In genomic region chr2:38423886-38424277, GRCm38 (mm10) we compare ENCODE assay signal across 9 mouse cellular contexts.
DNase-seq lines count a peak whose midpoint lies in the region; ATAC-seq lines count a peak whose summit lies in the region.
"Had no signal": no experiment of that assay in that cellular context is flagged by ENCODE, and none has a peak within 500 bp of the region (broad histone marks: within the 10 kb centered on the region; RNA-seq: fewer than 3 reads in every experiment).

No protein-coding gene starts in this region.

- H3K4me1 ChIP-seq in embryonic facial prominence, embryonic 10.5 days: peaks cover 34% of the 10 kb centered on the region
- peaks cover 16% of the 10 kb centered on the region for H3K4me1 ChIP-seq in hindbrain, embryonic 15.5 days (replicated peaks)
- H3K4me1 ChIP-seq in neural tube, embryonic 15.5 days: peaks cover 14% of the 10 kb centered on the region

- 0 out of 2 replicates have a peak, but pooled peaks cover 9% of the 10 kb centered on the region for H3K27me3 ChIP-seq in embryonic facial prominence, embryonic 10.5 days (replicated peaks; ENCODE audit: low read depth, poor library complexity, severe bottlenecking)
- no peaks in the 10 kb centered on the region for H3K27me3 ChIP-seq in hindbrain, embryonic 15.5 days
- no peaks in the 10 kb centered on the region for H3K27me3 ChIP-seq in neural tube, embryonic 15.5 days (replicated peaks)

- 0 out of 2 replicates have a peak overlapping the region, but pooled peaks have one; percentile 2 for H3K9ac ChIP-seq in hindbrain, embryonic 15.5 days
- H3K9ac ChIP-seq in neural tube, embryonic 15.5 days (replicated peaks): 0 out of 2 replicates have a peak overlapping the region, but pooled peaks have one; percentile 11
- H3K9ac ChIP-seq: heart, embryonic 15.5 days had no signal

- ATAC-seq in hindbrain, embryonic 15.5 days (ENCODE audit: low FRiP score, low read depth): no peak
- peak; percentile 25; the same call in 1 of the 2 replicates for ATAC-seq in neural tube, embryonic 15.5 days (ENCODE audit: low FRiP score)

- 21% methylated on average over 7 of the region's 7 CpGs for WGBS in embryonic facial prominence, embryonic 10.5 days
- 19% methylated on average over 7 of the region's 7 CpGs for WGBS in hindbrain, embryonic 15.5 days
- 20% methylated on average over 7 of the region's 7 CpGs for WGBS in neural tube, embryonic 15.5 days

- DNase-seq in retina, embryonic 14.5 days (ENCODE audit: low spot score): peak; percentile 48
- DNase-seq in retina, postnatal 1 day: no peak
- DNase-seq in embryonic facial prominence, embryonic 10.5 days (ENCODE audit: low spot score): no peak
- DNase-seq in thymus, postnatal 4 days: no peak
- no peak for DNase-seq in T-cell, adult 2 months (ENCODE audit: low spot score)
- no peak for DNase-seq in liver

- peak overlapping the region; percentile 87 for H3K27ac ChIP-seq in embryonic facial prominence, embryonic 10.5 days (replicated peaks)
- H3K27ac ChIP-seq in hindbrain, embryonic 15.5 days (replicated peaks): peak overlapping the region; percentile 6; the same call in 1 of the 2 replicates
- no peak overlapping the region for H3K27ac ChIP-seq in neural tube, embryonic 15.5 days (replicated peaks)
- H3K27ac ChIP-seq: heart, embryonic 15.5 days had no signal

- H3K4me2 ChIP-seq in hindbrain, embryonic 15.5 days: peak overlapping the region; percentile 40
- H3K4me2 ChIP-seq in neural tube, embryonic 15.5 days: peak overlapping the region; percentile 44

- H3K9me3 ChIP-seq in embryonic facial prominence, embryonic 10.5 days: no peaks in the 10 kb centered on the region
- H3K9me3 ChIP-seq in hindbrain, embryonic 15.5 days: no peaks in the 10 kb centered on the region
- no peaks in the 10 kb centered on the region for H3K9me3 ChIP-seq in neural tube, embryonic 15.5 days (replicated peaks)
- H3K9me3 ChIP-seq: heart, embryonic 15.5 days had no signal

- H3K36me3 ChIP-seq in embryonic facial prominence, embryonic 10.5 days (replicated peaks): no peaks in the 10 kb centered on the region
- no peaks in the 10 kb centered on the region for H3K36me3 ChIP-seq in hindbrain, embryonic 15.5 days
- H3K36me3 ChIP-seq in neural tube, embryonic 15.5 days: no peaks in the 10 kb centered on the region
- H3K36me3 ChIP-seq: heart, embryonic 15.5 days had no signal

- peak overlapping the region; percentile 50 for H3K4me3 ChIP-seq in embryonic facial prominence, embryonic 10.5 days
- no peak overlapping the region for H3K4me3 ChIP-seq in hindbrain, embryonic 15.5 days
- H3K4me3 ChIP-seq in neural tube, embryonic 15.5 days (replicated peaks): no peak overlapping the region
- H3K4me3 ChIP-seq: heart, embryonic 15.5 days had no signal
